Mouse (Mus musculus) ES-E14 (cell line): ENCODE data around the gene Wsb1.

Source experiments
- CHD2 ChIP-seq: IDR thresholded peaks from 2 replicates; pipeline ENCODE4 v1.6.1; 2014; ENCODE audit warnings: mild to moderate bottlenecking, low read depth, low read length, inconsistent platforms
- HCFC1 ChIP-seq: IDR thresholded peaks from 2 replicates; pipeline ENCODE4 v1.6.1; 2012; ENCODE audit warnings: low read length, inconsistent platforms, borderline replicate concordance; ENCODE audit not compliant: insufficient read depth
- ZNF384 ChIP-seq: IDR thresholded peaks from 2 replicates; pipeline ENCODE4 v1.6.1; 2012; ENCODE audit warnings: low read depth, low read length, inconsistent platforms

DNA sequence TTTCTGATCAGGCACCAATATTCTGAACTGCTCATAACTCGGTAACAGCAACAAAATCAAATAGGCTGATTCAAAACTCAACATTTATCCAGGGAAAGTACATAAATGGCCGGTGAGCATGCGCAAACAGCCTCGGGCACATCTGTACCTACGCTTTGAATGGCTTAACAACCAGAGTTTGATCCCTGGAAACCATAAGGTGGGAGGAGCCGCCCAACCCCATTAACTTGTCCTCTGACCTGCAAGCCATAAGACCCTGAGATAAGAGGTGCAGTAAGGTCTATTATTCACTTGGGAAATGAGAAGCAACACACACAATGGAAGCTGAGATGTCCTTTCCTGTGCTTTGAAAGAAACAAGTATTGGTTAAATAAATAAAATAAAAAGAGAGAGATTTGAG lies 37.3 kb downstream of the Wsb1 start:
- TF ChIP-seq CHD2 (no peak), ZNF384 (no peak), HCFC1 (no peak)
